Mouse (Mus musculus): Measurements from ENCODE around the gene Exoc3l.

DNA sequence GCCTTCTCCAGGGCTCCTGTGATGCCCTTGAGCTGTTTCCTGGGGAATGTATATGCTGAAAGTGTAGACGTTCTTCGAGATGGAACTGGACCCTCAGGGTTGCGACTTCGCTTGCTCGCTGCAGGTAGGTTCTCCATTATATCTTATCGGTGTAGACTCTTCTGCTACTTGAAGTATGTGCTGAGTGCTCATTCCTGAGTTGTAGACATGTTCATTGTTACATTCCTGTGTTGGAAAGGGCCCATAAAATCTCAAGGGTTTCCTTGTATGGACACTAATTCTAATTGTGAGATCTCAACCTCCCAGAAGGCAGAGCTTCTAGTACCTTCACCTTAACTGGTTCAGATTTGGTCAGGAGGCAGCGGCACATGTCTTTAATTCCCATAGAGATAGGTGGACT is 54.9 kb downstream of the Exoc3l start:
- TF ChIP-seq CTCF (IDR thresholded peaks at IDR 0.05; ENCODE audit: low read depth) (no peak), EP300 (optimal IDR thresholded peaks at IDR 0.05) (no peak)

All from stomach, postnatal 0 days (tissue).